Mouse (Mus musculus): ENCODE data around the gene Ergic1. TPM values are rescaled to one million over a fixed set of nuclear protein-coding genes. Genes with fewer than 3 reads are reported as not detected.

Ergic1 gene
- polyA plus RNA-seq, 1 experiment from 2014 or later = 103 TPM

DNA sequence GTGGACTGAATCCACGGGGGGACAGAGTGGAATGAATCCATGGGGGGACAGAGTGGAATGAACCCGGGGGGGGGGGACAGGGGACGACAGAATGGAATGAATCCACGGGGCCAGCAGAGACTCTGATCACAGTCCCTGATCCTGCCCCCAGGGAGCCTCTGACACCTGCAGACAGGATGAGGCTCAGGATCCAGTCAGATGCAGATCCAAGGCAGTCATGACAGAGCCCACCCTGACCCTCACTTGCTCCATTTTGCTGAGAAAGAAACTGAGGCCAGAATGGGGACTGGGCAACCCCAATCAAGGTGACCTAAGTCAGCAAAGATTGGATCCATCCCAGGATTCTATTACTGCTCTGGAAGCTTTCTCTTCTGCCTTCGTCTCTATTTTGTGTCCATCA, 12.7 kb upstream of the Ergic1 start:
- no peaks in the 10 kb centered on the region for H3K36me3 ChIP-seq
- H3K4me1 ChIP-seq (replicated peaks) = peaks cover 13% of the 10 kb centered on the region
- no peaks in the 10 kb centered on the region for H3K9me3 ChIP-seq
- 6% methylated on average over 5 of the region's 5 CpGs for WGBS
- H3K27me3 ChIP-seq (ENCODE audit: insufficient read depth, poor library complexity, severe bottlenecking) = peaks cover 9% of the 10 kb centered on the region; the same call in 1 of the 2 replicates
- no peak overlapping the region for H3K4me3 ChIP-seq
- no peak for DNase-seq (ENCODE audit: low spot score)
- H3K27ac ChIP-seq = no peak overlapping the region; the same call in 1 of the 2 replicates

GRCm38 (mm10) chr17:26549148-26549809, 12.0 kb upstream of the Ergic1 start:
- DNase-seq (ENCODE audit: low spot score) = no peak
- peaks cover 9% of the 10 kb centered on the region; the same call in 1 of the 2 replicates for H3K27me3 ChIP-seq (ENCODE audit: insufficient read depth, poor library complexity, severe bottlenecking)
- no peaks in the 10 kb centered on the region for H3K9me3 ChIP-seq
- H3K4me1 ChIP-seq (replicated peaks) = peaks cover 13% of the 10 kb centered on the region
- no peak overlapping the region for H3K27ac ChIP-seq
- no peaks in the 10 kb centered on the region for H3K36me3 ChIP-seq
- no peak overlapping the region for H3K4me3 ChIP-seq
- WGBS = 8% methylated on average over 12 of the region's 12 CpGs

DNA sequence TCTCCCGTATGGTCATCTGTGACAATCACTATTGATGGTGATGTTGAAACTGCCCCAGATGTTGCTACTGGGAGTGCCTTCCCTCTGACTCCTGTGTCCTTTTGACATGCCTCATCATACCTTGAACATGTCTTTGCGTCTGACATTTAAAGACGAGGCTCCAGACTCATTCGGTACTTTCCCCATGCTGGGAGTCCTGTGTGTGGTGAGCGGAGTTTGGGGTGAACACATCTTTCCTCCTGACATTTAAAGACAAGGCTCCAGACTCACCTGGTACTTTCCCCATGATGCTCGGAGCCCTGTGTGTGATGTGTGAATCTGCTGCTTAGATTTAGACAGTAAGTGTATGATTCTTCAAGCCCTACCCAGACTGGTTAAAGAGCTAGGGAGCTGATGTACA, 10.2 kb upstream of the Ergic1 start:
- no peak for DNase-seq (ENCODE audit: low spot score)
- peaks cover 9% of the 10 kb centered on the region; the same call in 1 of the 2 replicates for H3K27me3 ChIP-seq (ENCODE audit: insufficient read depth, poor library complexity, severe bottlenecking)
- 84% methylated on average over 6 of the region's 6 CpGs for WGBS

GRCm38 (mm10) chr17:26553033-26553432, 8.3 kb upstream of the Ergic1 start:
- H3K36me3 ChIP-seq = no peaks in the 10 kb centered on the region
- peaks cover 13% of the 10 kb centered on the region for H3K4me1 ChIP-seq (replicated peaks)
- DNase-seq (ENCODE audit: low spot score) = no peak
- H3K9me3 ChIP-seq = no peaks in the 10 kb centered on the region
- peaks cover 9% of the 10 kb centered on the region; the same call in 1 of the 2 replicates for H3K27me3 ChIP-seq (ENCODE audit: insufficient read depth, poor library complexity, severe bottlenecking)
- no peak overlapping the region for H3K4me3 ChIP-seq
- 72% methylated on average over 3 of the region's 3 CpGs for WGBS
- no peak overlapping the region for H3K27ac ChIP-seq

More for the DNA sequence above, 10.2 kb upstream of the Ergic1 start:
- H3K4me3 ChIP-seq = no peak overlapping the region
- no peaks in the 10 kb centered on the region for H3K9me3 ChIP-seq
- H3K4me1 ChIP-seq (replicated peaks) = peaks cover 13% of the 10 kb centered on the region
- no peaks in the 10 kb centered on the region for H3K36me3 ChIP-seq
- no peak overlapping the region for H3K27ac ChIP-seq

GRCm38 (mm10) chr17:26560526-26561289, 581 bp upstream of the Ergic1 start:
- Histone ChIP-seq H3K27ac (peak overlapping the region; percentile 95), H3K4me3 (peak overlapping the region; percentile 95), H3K4me1 (replicated peaks) (peaks cover 47% of the 10 kb centered on the region), H3K27me3 (ENCODE audit: insufficient read depth, poor library complexity, severe bottlenecking) (no peaks in the 10 kb centered on the region), H3K36me3 (peaks cover 27% of the 10 kb centered on the region), H3K9me3 (peaks cover 2% of the 10 kb centered on the region; the same call in 1 of the 2 replicates)
- 37% methylated on average over 9 of the region's 9 CpGs for WGBS
- DNase-seq (ENCODE audit: low spot score) = peak; percentile 17

DNA sequence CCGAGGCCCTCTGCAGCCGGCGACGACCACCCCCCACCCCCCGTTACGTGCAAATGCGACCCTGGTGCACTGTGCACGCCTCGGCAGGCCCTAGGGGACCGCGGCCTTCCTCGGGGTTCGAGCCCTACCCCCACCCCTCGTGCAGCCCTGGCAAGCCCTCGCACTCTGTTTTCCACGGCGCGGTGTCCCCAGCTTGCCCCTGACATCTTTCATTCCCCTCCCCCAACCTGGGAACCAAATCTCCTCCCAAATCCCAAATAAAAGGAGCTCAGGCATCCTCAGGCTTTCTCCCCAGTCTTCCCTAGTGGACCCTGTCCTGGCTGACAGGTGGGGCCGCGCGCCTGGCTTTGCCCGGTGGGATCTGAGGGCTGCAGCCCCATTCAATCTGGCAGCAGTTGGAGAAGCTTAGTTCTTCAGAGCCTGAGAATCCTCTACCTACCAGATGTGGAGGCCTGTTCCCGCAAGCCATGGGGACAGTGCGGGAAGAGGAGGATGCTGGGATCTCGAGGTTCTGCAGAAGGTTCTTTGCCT, 427 bp downstream of the Ergic1 start, which contains the start of gene Dusp1:
TSS of gene Dusp1 (minus strand) at position 478 of the 531 bp plus-strand sequence.
- peaks cover 6% of the 10 kb centered on the region; the same call in 1 of the 2 replicates for H3K9me3 ChIP-seq
- peak within 1 kb of the TSS; percentile 95 for H3K4me3 ChIP-seq
- DNase-seq (ENCODE audit: low spot score) = no peak
- H3K27ac ChIP-seq = peak within 1 kb of the TSS; percentile 95
- 1% methylated on average over 25 of the region's 25 CpGs for WGBS
- H3K4me1 ChIP-seq (replicated peaks) = peaks cover 47% of the 10 kb centered on the region
- H3K36me3 ChIP-seq = peaks cover 37% of the 10 kb centered on the region
- H3K27me3 ChIP-seq (ENCODE audit: insufficient read depth, poor library complexity, severe bottlenecking) = no peaks in the 10 kb centered on the region

DNA sequence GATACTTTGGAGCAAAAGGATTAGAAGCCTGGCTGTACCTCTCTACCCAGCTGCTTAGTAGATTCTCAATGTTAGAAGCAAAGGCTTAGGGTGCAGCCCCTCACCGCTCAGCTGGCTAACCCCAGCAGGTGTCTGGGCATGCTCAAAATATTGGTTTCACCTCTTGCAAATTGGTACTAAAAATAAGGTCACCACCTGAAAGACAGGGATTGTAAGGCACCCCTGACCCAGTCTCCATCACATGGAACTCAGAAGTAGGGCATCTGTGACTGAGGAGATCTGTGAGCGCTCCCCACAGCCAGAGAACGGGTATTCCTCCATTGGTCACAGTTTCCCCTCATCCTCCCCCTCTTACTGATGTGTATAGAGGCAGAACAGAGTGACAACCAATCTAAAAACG, 1.0 kb downstream of the Ergic1 start:
- peak overlapping the region; percentile 95 for H3K27ac ChIP-seq
- H3K9me3 ChIP-seq = peaks cover 6% of the 10 kb centered on the region; the same call in 1 of the 2 replicates
- H3K4me1 ChIP-seq (replicated peaks) = peaks cover 47% of the 10 kb centered on the region
- no peaks in the 10 kb centered on the region for H3K27me3 ChIP-seq (ENCODE audit: insufficient read depth, poor library complexity, severe bottlenecking)
- WGBS = 75% methylated on average over 4 of the region's 4 CpGs
- DNase-seq (ENCODE audit: low spot score) = no peak
- peak overlapping the region; percentile 95 for H3K4me3 ChIP-seq
- H3K36me3 ChIP-seq = peaks cover 43% of the 10 kb centered on the region

- DNase-seq (ENCODE audit: low spot score) = no peak
- no peak overlapping the region for H3K27ac ChIP-seq
- H3K9me3 ChIP-seq = peaks cover 6% of the 10 kb centered on the region
- H3K36me3 ChIP-seq = peaks cover 54% of the 10 kb centered on the region
- H3K4me1 ChIP-seq (replicated peaks) = peaks cover 47% of the 10 kb centered on the region
- no peak overlapping the region; the same call in 1 of the 2 replicates for H3K4me3 ChIP-seq
- WGBS = 89% methylated on average over 6 of the region's 6 CpGs
- no peaks in the 10 kb centered on the region for H3K27me3 ChIP-seq (ENCODE audit: insufficient read depth, poor library complexity, severe bottlenecking)
Observed at GRCm38 (mm10) chr17:26563476-26563875, 2.2 kb downstream of the Ergic1 start.

- no peak overlapping the region for H3K27ac ChIP-seq
- H3K36me3 ChIP-seq = peaks cover 64% of the 10 kb centered on the region
- peaks cover 47% of the 10 kb centered on the region for H3K4me1 ChIP-seq (replicated peaks)
- WGBS = 59% methylated on average over 9 of the region's 9 CpGs
- no peak overlapping the region for H3K4me3 ChIP-seq
- no peak for DNase-seq (ENCODE audit: low spot score)
- H3K9me3 ChIP-seq = peaks cover 3% of the 10 kb centered on the region; the same call in 1 of the 2 replicates
- H3K27me3 ChIP-seq (ENCODE audit: insufficient read depth, poor library complexity, severe bottlenecking) = no peaks in the 10 kb centered on the region
Observed at GRCm38 (mm10) chr17:26564439-26564838, 3.1 kb downstream of the Ergic1 start.

DNA sequence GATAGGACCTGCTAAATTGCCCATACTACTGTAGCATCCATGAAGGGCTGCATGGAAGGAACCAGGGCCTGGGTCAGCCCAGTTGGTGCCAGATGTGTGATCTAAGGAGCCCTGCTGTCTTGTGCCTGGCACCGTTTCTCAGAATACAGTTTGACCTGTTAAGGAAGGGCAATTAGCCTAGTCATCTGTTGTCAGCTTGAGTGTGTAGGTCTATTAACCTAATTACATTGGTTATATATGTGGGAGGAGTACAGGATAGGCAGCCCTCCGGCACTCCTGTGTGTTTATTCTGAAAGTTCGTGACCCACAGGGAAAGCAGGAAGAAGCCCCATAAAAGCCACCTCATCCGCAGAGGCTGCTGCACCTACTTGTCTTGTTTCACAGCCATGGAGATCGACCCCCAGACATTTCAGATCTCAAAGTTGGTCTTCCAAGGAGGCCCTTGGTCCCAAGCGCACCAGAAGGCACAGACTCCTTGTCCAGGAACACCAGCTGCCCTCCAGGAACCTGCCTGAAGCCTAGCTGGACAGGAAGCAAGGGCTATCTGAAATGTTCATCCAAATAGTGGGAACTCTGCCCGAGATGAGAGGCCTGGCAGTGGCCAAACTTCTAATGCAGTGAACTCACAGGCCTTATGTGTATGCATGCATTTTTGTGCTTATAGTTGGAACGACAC, 6.0 kb downstream of the Ergic1 start:
- Histone ChIP-seq H3K36me3 (peaks cover 91% of the 10 kb centered on the region), H3K27ac (no peak overlapping the region), H3K9me3 (peaks cover 3% of the 10 kb centered on the region; the same call in 1 of the 2 replicates), H3K4me1 (replicated peaks) (peaks cover 27% of the 10 kb centered on the region), H3K4me3 (no peak overlapping the region), H3K27me3 (ENCODE audit: insufficient read depth, poor library complexity, severe bottlenecking) (no peaks in the 10 kb centered on the region)
- no peak for DNase-seq (ENCODE audit: low spot score)
- WGBS = 90% methylated on average over 8 of the region's 8 CpGs

DNA sequence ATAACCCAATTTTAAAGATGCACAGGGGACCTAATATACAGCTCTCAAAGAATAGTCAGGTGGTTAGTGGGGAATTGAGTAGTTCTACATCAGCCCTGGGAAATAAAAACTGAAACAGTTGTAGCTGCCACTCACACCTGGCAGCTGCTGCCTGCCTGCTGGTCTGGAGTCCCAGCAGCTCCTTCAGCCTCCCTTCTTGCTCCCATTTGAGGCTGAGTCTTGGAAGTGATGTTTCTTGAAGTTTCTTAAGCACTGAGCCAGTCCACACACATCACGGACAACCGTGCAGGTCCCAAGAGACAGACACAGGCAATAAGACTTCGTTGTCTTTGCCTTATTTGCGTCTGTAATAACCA, 6.5 kb downstream of the Ergic1 start:
- peaks cover 3% of the 10 kb centered on the region; the same call in 1 of the 2 replicates for H3K9me3 ChIP-seq
- H3K36me3 ChIP-seq = peaks cover 95% of the 10 kb centered on the region
- H3K4me3 ChIP-seq = no peak overlapping the region
- H3K27ac ChIP-seq = no peak overlapping the region
- H3K4me1 ChIP-seq (replicated peaks) = peaks cover 22% of the 10 kb centered on the region
- WGBS = 96% methylated on average over 4 of the region's 4 CpGs
- H3K27me3 ChIP-seq (ENCODE audit: insufficient read depth, poor library complexity, severe bottlenecking) = no peaks in the 10 kb centered on the region
- no peak for DNase-seq (ENCODE audit: low spot score)

GRCm38 (mm10) chr17:26569594-26570350, 8.5 kb downstream of the Ergic1 start:
- Histone ChIP-seq H3K36me3 (peaks cover 90% of the 10 kb centered on the region), H3K4me1 (replicated peaks) (peaks cover 5% of the 10 kb centered on the region; the same call in 1 of the 2 replicates)
- WGBS = 95% methylated on average over 4 of the region's 4 CpGs

More at GRCm38 (mm10) chr17:26569594-26570350, 8.5 kb downstream of the Ergic1 start:
- no peak for DNase-seq (ENCODE audit: low spot score)
- H3K27ac ChIP-seq = no peak overlapping the region
- H3K27me3 ChIP-seq (ENCODE audit: insufficient read depth, poor library complexity, severe bottlenecking) = no peaks in the 10 kb centered on the region
- H3K9me3 ChIP-seq = peaks cover 3% of the 10 kb centered on the region; the same call in 1 of the 2 replicates
- no peak overlapping the region for H3K4me3 ChIP-seq
